Mouse (Mus musculus) bone marrow, adult 2 months (tissue): ENCODE measurements around the gene Slc6a21.

Experiments used
- CTCF ChIP-seq: fragments of 200-500 bp; IDR thresholded peaks from 2 replicates; pipeline ENCODE4 v1.5.1; 2011; ENCODE audit warnings: low read length, control low read depth; ENCODE audit not compliant: control insufficient read depth, insufficient read depth
- POLR2A ChIP-seq: fragments of 200-500 bp; IDR thresholded peaks from 2 replicates; pipeline ENCODE4 v1.6.1; 2011; ENCODE audit warnings: low read depth, mild to moderate bottlenecking, control low read depth, low read length, borderline replicate concordance; ENCODE audit not compliant: control insufficient read depth

DNA sequence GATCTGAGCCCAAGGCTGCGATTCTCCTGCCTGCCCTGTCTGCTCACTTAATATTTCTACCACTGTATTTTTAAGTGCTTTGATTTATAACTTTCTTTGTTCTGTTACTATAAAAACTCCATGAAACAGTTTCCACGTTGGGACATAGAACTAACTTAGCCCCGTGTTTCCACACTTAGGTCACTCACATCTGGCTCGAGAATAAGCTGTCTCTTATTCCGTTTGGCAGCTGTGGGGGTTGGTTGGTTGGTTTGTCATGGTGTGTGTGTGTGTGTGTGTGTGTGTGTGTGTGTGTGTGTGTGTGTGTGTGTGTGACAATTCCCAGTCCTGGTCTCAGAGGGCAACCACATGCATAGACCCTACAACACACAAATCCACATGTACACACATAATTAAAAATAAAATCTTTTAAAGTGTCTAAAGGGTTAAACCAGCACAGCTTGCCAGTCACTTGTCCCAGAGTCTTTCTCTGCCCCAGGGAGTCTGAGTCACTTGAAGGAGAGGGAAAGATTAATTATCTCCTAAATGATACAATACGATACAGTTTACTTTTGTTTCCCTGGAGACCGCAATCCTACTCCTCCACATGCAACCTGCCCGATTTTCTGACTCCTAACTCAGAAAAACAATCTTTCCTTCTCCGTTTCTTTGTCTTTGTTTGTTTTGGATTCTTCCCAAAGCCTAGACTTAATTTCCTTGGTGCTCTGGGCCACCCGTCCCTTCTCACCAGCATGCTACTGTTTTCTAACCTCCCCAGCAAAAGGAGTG, 35.6 kb downstream of the Slc6a21 start:
- TF ChIP-seq CTCF (no peak), POLR2A (no peak)
